Mouse (Mus musculus) forebrain, embryonic 15.5 days (tissue): ENCODE measurements around the gene Fgfbp3. TPM values are rescaled to one million over a fixed set of nuclear protein-coding genes. Genes with fewer than 3 reads are reported as not detected.

Source experiments
- ATAC-seq: fragments of 200-750 bp; cut with Nextera tagmentation; replicated peaks from 2 replicates; pipeline ENCODE4 v1.8.0; 2017; ENCODE audit warnings: mild to moderate bottlenecking, moderate TSS enrichment, moderate library complexity
- H3K27ac ChIP-seq: fragments of 300-500 bp; sonication (generic); replicated peaks from 2 replicates; pipeline ENCODE4 v1.5.1; 2015; ENCODE audit warnings: mild to moderate bottlenecking, inconsistent platforms
- H3K27me3 ChIP-seq: fragments of 300-500 bp; sonication (generic); 2 replicates; pipeline ENCODE4 v1.6.1; 2015; ENCODE audit warnings: inconsistent platforms
- H3K36me3 ChIP-seq: fragments of 300-500 bp; sonication (generic); 2 replicates; pipeline ENCODE4 v1.6.1; 2015; ENCODE audit warnings: mild to moderate bottlenecking, inconsistent platforms
- H3K4me1 ChIP-seq: fragments of 300-500 bp; sonication (generic); 2 replicates; pipeline ENCODE4 v1.6.1; 2015; ENCODE audit warnings: inconsistent platforms
- H3K4me2 ChIP-seq: fragments of 300-500 bp; sonication (generic); replicated peaks from 2 replicates; pipeline ENCODE4 v1.6.1; 2015; ENCODE audit warnings: mild to moderate bottlenecking, inconsistent platforms
- H3K4me3 ChIP-seq: fragments of 300-500 bp; sonication (generic); 2 replicates; pipeline ENCODE4 v1.5.1; 2015; ENCODE audit warnings: mild to moderate bottlenecking, inconsistent platforms
- H3K9ac ChIP-seq: fragments of 300-500 bp; sonication (generic); replicated peaks from 2 replicates; pipeline ENCODE4 v1.6.1; 2015; ENCODE audit warnings: mild to moderate bottlenecking, inconsistent platforms
- H3K9me3 ChIP-seq: fragments of 300-500 bp; sonication (generic); 2 replicates; pipeline ENCODE4 v1.6.1; 2016; ENCODE audit warnings: inconsistent platforms
- WGBS: fragments of 180-500 bp; shearing (Covaris S2); methylation state at CpG from one replicate; pipeline ENCODE4 v1.1.7; 2015; ENCODE audit warnings: mixed read lengths; 5-methylcytosine and 5-hydroxymethylcytosine counted together
- polyA plus RNA-seq: library from polyadenylated mRNA; unstranded; fragments of >200 nt; fragmentation: Nextera tagmentation; extraction: Ambion mirVana; gene quantifications from 2 replicates; pipeline ENCODE4 v1.2.1, GENCODE M21; 2015

Gene Fgfbp3
- polyA plus RNA-seq, 1 experiment from 2014 or later: 33.4 TPM

GRCm38 (mm10) chr19:36926553-36927236, 7.3 kb upstream of the Fgfbp3 start:
- 1% methylated on average over 26 of the region's 26 CpGs for WGBS
- H3K9me3 ChIP-seq: no peaks in the 10 kb centered on the region
- peak overlapping the region; percentile 95 for H3K27ac ChIP-seq
- no peak for ATAC-seq
- no peaks in the 10 kb centered on the region for H3K36me3 ChIP-seq
- H3K27me3 ChIP-seq: no peaks in the 10 kb centered on the region
- peak overlapping the region; percentile 84 for H3K4me3 ChIP-seq
- peak overlapping the region; percentile 76 for H3K9ac ChIP-seq
- peaks cover 29% of the 10 kb centered on the region for H3K4me1 ChIP-seq
- H3K4me2 ChIP-seq: peak overlapping the region; percentile 63

GRCm38 (mm10) chr19:36925671-36926552, 6.5 kb upstream of the Fgfbp3 start, which contains the start of gene Btaf1:
Btaf1 (plus strand) TSS chr19:36926079.
- Histone ChIP-seq H3K4me2 (peak within 1 kb of the TSS; percentile 72), H3K4me3 (peak within 1 kb of the TSS; percentile 84), H3K27me3 (no peaks in the 10 kb centered on the region), H3K27ac (peak within 1 kb of the TSS; percentile 95), H3K36me3 (no peaks in the 10 kb centered on the region), H3K9ac (peak within 1 kb of the TSS; percentile 76), H3K9me3 (no peaks in the 10 kb centered on the region), H3K4me1 (peaks cover 29% of the 10 kb centered on the region)
- ATAC-seq: peak; percentile 97
- under 1% methylated on average over 93 of the region's 98 CpGs for WGBS

GRCm38 (mm10) chr19:36922936-36923335, 3.5 kb upstream of the Fgfbp3 start:
- Histone ChIP-seq H3K27ac (no peak overlapping the region), H3K27me3 (no peaks in the 10 kb centered on the region), H3K4me1 (peaks cover 32% of the 10 kb centered on the region), H3K9ac (no peak overlapping the region), H3K4me3 (no peak overlapping the region), H3K9me3 (no peaks in the 10 kb centered on the region), H3K4me2 (no peak overlapping the region), H3K36me3 (no peaks in the 10 kb centered on the region)
- no peak for ATAC-seq
- WGBS: 56% methylated on average over 3 of the region's 3 CpGs

- no peaks in the 10 kb centered on the region for H3K36me3 ChIP-seq
- H3K4me1 ChIP-seq: peaks cover 30% of the 10 kb centered on the region
- no peaks in the 10 kb centered on the region for H3K27me3 ChIP-seq
- WGBS: 41% methylated on average over 2 of the region's 2 CpGs
- no peak overlapping the region for H3K4me2 ChIP-seq
- no peak for ATAC-seq
- H3K27ac ChIP-seq: no peak overlapping the region
- no peaks in the 10 kb centered on the region for H3K9me3 ChIP-seq
- H3K4me3 ChIP-seq: no peak overlapping the region
- H3K9ac ChIP-seq: no peak overlapping the region
Measured at GRCm38 (mm10) chr19:36922015-36922414, 2.6 kb upstream of the Fgfbp3 start.

GRCm38 (mm10) chr19:36918441-36919301, 744 bp downstream of the Fgfbp3 start:
- under 1% methylated on average over 84 of the region's 85 CpGs for WGBS

GRCm38 (mm10) chr19:36916876-36917389, 2.5 kb downstream of the Fgfbp3 start:
- no peak for ATAC-seq
- 0 out of 2 replicates have a peak overlapping the region, but pooled peaks have one; percentile 16 for H3K4me2 ChIP-seq
- no peak overlapping the region for H3K4me3 ChIP-seq
- no peak overlapping the region for H3K27ac ChIP-seq
- H3K4me1 ChIP-seq: peaks cover 20% of the 10 kb centered on the region
- H3K36me3 ChIP-seq: no peaks in the 10 kb centered on the region
- 90% methylated on average over 1 of the region's 1 CpGs for WGBS
- H3K9ac ChIP-seq: no peak overlapping the region
- H3K9me3 ChIP-seq: no peaks in the 10 kb centered on the region
- no peaks in the 10 kb centered on the region for H3K27me3 ChIP-seq

More at GRCm38 (mm10) chr19:36918441-36919301, 744 bp downstream of the Fgfbp3 start:
- peak overlapping the region; percentile 91 for H3K27ac ChIP-seq
- no peaks in the 10 kb centered on the region for H3K27me3 ChIP-seq
- H3K9me3 ChIP-seq: no peaks in the 10 kb centered on the region
- no peaks in the 10 kb centered on the region for H3K36me3 ChIP-seq
- peak; percentile 92 for ATAC-seq
- peak overlapping the region; percentile 73 for H3K9ac ChIP-seq
- H3K4me3 ChIP-seq: peak overlapping the region; percentile 87
- peaks cover 20% of the 10 kb centered on the region for H3K4me1 ChIP-seq
- H3K4me2 ChIP-seq: peak overlapping the region; percentile 71

GRCm38 (mm10) chr19:36916206-36916605, 3.2 kb downstream of the Fgfbp3 start:
- Histone ChIP-seq H3K4me2 (no peak overlapping the region), H3K36me3 (no peaks in the 10 kb centered on the region), H3K9me3 (no peaks in the 10 kb centered on the region), H3K9ac (no peak overlapping the region), H3K4me3 (no peak overlapping the region), H3K27ac (no peak overlapping the region), H3K27me3 (no peaks in the 10 kb centered on the region), H3K4me1 (peaks cover 20% of the 10 kb centered on the region)
- ATAC-seq: no peak
- WGBS: 77% methylated on average over 4 of the region's 4 CpGs

- H3K9ac ChIP-seq: no peak overlapping the region
- H3K9me3 ChIP-seq: no peaks in the 10 kb centered on the region
- no peak for ATAC-seq
- H3K36me3 ChIP-seq: no peaks in the 10 kb centered on the region
- WGBS: 83% methylated on average over 7 of the region's 7 CpGs
- no peak overlapping the region for H3K27ac ChIP-seq
- peaks cover 17% of the 10 kb centered on the region for H3K4me1 ChIP-seq
- H3K27me3 ChIP-seq: no peaks in the 10 kb centered on the region
- no peak overlapping the region for H3K4me2 ChIP-seq
- no peak overlapping the region for H3K4me3 ChIP-seq
Measured at GRCm38 (mm10) chr19:36913064-36913463, 6.4 kb downstream of the Fgfbp3 start.

GRCm38 (mm10) chr19:36910424-36911045, 8.9 kb downstream of the Fgfbp3 start:
- H3K4me3 ChIP-seq: no peak overlapping the region
- H3K4me2 ChIP-seq: no peak overlapping the region
- no peaks in the 10 kb centered on the region for H3K9me3 ChIP-seq
- ATAC-seq: peak; percentile 68
- WGBS: 13% methylated on average over 12 of the region's 12 CpGs
- no peaks in the 10 kb centered on the region for H3K36me3 ChIP-seq
- no peaks in the 10 kb centered on the region for H3K27me3 ChIP-seq
- H3K27ac ChIP-seq: no peak overlapping the region; the same call in 1 of the 2 replicates
- no peak overlapping the region for H3K9ac ChIP-seq
- peaks cover 7% of the 10 kb centered on the region for H3K4me1 ChIP-seq

- Histone ChIP-seq H3K27ac (no peak overlapping the region), H3K27me3 (no peaks in the 10 kb centered on the region), H3K4me1 (peaks cover 7% of the 10 kb centered on the region), H3K9ac (no peak overlapping the region), H3K9me3 (no peaks in the 10 kb centered on the region), H3K36me3 (no peaks in the 10 kb centered on the region), H3K4me3 (no peak overlapping the region), H3K4me2 (no peak overlapping the region)
- WGBS: 30% methylated on average over 9 of the region's 9 CpGs
- peak; percentile 36; the same call in 1 of the 2 replicates for ATAC-seq
Measured at GRCm38 (mm10) chr19:36909676-36910292, 9.6 kb downstream of the Fgfbp3 start.

GRCm38 (mm10) chr19:36909150-36909549, 10.3 kb downstream of the Fgfbp3 start:
- 85% methylated on average over 3 of the region's 3 CpGs for WGBS

More at GRCm38 (mm10) chr19:36909150-36909549, 10.3 kb downstream of the Fgfbp3 start:
- Histone ChIP-seq H3K36me3 (no peaks in the 10 kb centered on the region), H3K27me3 (no peaks in the 10 kb centered on the region), H3K9me3 (no peaks in the 10 kb centered on the region), H3K4me3 (no peak overlapping the region), H3K27ac (no peak overlapping the region), H3K4me1 (peaks cover 10% of the 10 kb centered on the region), H3K9ac (no peak overlapping the region), H3K4me2 (no peak overlapping the region)
- no peak for ATAC-seq
